Mouse (Mus musculus): ENCODE results near the gene Trp53i11. TPM values are rescaled to one million over a fixed set of nuclear protein-coding genes. Genes with fewer than 3 reads are reported as not detected.
A peak's percentile ranks its signal among the peaks of the same experiment; 100 is the strongest.

The Trp53i11 gene
- polyA plus RNA-seq, 1 experiment from 2014 or later = 171 TPM

DNA sequence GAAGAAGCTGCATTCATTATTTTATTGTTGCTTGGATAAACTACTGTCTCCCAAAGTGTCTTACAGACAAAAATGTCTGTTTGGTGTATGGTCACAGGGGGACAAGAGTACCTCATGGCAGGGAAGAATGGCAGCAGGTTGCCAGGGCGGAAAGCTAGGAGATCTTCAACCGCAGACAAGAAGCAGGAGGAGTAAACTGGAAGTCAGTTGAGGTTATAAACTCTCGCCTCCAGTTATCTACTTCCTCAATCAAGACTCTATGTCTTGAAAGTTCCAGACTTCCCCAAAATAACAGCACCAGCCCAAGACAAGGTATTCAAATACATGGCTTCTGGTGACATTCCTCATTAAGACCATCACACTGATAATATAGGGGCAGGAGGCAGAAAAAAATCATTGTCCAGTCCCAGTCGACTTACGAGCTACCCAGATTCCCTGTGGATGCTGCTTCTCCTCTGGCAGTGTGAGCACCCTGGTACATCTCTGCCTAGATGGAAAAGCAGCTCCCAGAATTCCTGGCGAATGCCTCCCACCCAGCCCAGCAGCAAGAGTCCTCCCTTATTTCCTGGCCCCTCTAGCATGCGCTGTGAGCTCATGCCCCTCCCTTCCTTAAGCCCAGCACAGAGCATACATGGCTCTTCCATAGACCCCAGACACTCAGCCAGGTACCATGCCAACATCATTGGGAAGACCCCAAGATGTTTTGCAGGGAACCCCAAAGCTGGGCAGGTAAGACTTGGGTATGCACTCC lies 25.3 kb upstream of the Trp53i11 start:
- Histone ChIP-seq H3K36me3 (no peaks in the 10 kb centered on the region), H3K9me3 (replicated peaks) (no peaks in the 10 kb centered on the region), H3K27me3 (ENCODE audit: low read depth, poor library complexity, severe bottlenecking) (no peaks in the 10 kb centered on the region), H3K4me1 (peaks cover 25% of the 10 kb centered on the region), H3K27ac (replicated peaks) (no peak overlapping the region), H3K4me3 (no peak overlapping the region)
- no peak for DNase-seq (ENCODE audit: low spot score)
- WGBS = 90% methylated on average over 7 of the region's 7 CpGs

DNA sequence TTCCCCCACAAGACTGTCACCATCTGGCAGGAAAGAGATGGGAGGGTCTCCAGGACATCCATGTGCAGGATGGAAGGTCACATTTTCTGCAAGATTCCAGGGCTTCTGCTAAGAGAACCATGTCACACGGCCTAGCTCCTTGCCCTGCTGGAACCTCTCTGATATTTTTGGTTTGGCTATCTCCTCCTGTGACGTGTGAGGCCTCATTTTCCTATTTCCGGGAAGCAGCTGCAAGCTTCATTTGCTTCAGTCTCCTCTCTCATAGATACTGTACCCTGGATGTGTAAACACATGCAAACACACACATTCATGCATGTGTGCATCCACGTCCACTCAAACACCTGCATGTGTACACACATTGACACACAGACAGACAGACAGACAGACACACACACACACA lies 24.6 kb upstream of the Trp53i11 start:
- no peak overlapping the region for H3K27ac ChIP-seq (replicated peaks)
- H3K9me3 ChIP-seq (replicated peaks) = no peaks in the 10 kb centered on the region
- peaks cover 25% of the 10 kb centered on the region for H3K4me1 ChIP-seq
- H3K4me3 ChIP-seq = no peak overlapping the region
- H3K27me3 ChIP-seq (ENCODE audit: low read depth, poor library complexity, severe bottlenecking) = no peaks in the 10 kb centered on the region
- no peak for DNase-seq (ENCODE audit: low spot score)
- 80% methylated on average over 4 of the region's 4 CpGs for WGBS
- H3K36me3 ChIP-seq = no peaks in the 10 kb centered on the region

DNA sequence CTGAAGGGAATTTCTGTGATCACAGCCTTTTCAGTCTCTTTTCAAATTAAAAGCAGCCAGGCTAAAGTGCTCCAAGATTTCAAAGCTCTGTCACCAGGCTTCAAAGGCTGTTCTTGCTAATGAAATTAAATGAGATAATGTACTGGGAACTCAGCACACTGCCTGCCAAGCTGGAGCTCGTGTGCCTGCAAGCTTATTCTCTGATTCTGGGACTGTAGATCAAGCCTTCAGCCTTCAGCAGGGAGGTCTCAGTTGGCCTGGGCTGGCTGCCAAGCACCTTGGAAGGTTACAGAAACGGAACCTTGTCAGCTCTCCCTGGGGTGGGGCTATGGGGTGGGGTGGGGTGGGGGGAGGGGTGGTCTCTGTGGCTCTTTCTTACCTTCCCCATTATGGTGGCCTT lies 24.0 kb upstream of the Trp53i11 start:
- Histone ChIP-seq H3K9me3 (replicated peaks) (no peaks in the 10 kb centered on the region), H3K4me3 (no peak overlapping the region), H3K27ac (replicated peaks) (no peak overlapping the region), H3K27me3 (ENCODE audit: low read depth, poor library complexity, severe bottlenecking) (no peaks in the 10 kb centered on the region), H3K36me3 (no peaks in the 10 kb centered on the region), H3K4me1 (peaks cover 25% of the 10 kb centered on the region)
- 54% methylated on average over 2 of the region's 2 CpGs for WGBS
- no peak for DNase-seq (ENCODE audit: low spot score)

DNA sequence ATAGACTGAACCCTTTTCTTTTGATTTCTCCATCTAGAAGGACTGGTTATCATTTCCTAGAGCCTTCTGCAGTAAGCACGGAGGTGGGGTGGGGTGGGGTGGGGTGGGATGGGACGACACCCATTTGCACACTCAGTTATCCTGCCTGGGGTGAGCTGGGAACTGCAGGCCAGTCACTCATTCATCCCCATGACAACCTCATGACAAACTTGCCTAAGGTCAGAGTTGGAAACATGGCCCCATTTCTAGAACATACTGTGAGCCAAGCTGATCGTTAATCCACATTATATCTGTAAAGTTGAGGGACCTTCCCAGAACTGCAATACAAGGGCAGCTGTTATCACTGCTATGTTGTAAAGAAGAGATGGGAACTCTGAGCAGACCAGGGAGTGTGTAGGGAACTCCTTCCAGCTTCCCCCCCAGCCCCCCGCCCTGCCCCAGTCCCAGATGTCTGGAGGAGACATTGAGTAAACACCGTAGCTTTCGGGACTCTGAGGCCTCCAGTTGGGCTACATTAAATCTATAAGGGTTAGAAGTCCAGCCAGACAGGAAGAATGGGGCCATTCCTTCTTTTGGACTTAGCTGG lies 23.5 kb upstream of the Trp53i11 start:
- no peak overlapping the region for H3K27ac ChIP-seq (replicated peaks)
- no peaks in the 10 kb centered on the region for H3K9me3 ChIP-seq (replicated peaks)
- 92% methylated on average over 6 of the region's 6 CpGs for WGBS
- DNase-seq (ENCODE audit: low spot score) = no peak
- no peak overlapping the region for H3K4me3 ChIP-seq
- no peaks in the 10 kb centered on the region for H3K36me3 ChIP-seq
- no peaks in the 10 kb centered on the region for H3K27me3 ChIP-seq (ENCODE audit: low read depth, poor library complexity, severe bottlenecking)
- peaks cover 25% of the 10 kb centered on the region for H3K4me1 ChIP-seq

DNA sequence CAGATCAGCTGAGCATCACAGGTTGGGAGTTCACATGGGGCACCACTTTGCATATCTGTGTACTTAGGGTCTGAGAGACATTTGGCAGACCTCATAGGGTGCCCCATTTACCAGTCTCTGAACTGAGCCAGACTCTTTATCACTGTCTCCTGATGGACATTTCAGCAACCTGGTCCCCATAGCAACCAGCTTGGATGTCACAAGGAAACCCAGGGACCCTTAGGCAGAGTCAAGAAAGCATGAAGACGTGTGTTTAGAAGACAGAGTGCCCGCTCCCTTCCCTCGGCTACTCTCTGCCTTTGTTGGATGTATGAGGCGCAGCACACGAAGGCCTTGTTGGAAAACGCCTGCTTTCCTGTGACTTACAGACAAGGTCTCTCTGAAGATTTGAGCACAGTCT lies 21.1 kb upstream of the Trp53i11 start:
- Histone ChIP-seq H3K4me3 (no peak overlapping the region), H3K27ac (replicated peaks) (0 out of 2 replicates have a peak overlapping the region, but pooled peaks have one; percentile 38), H3K4me1 (peaks cover 22% of the 10 kb centered on the region), H3K9me3 (replicated peaks) (no peaks in the 10 kb centered on the region), H3K36me3 (no peaks in the 10 kb centered on the region), H3K27me3 (ENCODE audit: low read depth, poor library complexity, severe bottlenecking) (peaks cover 13% of the 10 kb centered on the region)
- WGBS = 81% methylated on average over 6 of the region's 6 CpGs
- DNase-seq (ENCODE audit: low spot score) = no peak

DNA sequence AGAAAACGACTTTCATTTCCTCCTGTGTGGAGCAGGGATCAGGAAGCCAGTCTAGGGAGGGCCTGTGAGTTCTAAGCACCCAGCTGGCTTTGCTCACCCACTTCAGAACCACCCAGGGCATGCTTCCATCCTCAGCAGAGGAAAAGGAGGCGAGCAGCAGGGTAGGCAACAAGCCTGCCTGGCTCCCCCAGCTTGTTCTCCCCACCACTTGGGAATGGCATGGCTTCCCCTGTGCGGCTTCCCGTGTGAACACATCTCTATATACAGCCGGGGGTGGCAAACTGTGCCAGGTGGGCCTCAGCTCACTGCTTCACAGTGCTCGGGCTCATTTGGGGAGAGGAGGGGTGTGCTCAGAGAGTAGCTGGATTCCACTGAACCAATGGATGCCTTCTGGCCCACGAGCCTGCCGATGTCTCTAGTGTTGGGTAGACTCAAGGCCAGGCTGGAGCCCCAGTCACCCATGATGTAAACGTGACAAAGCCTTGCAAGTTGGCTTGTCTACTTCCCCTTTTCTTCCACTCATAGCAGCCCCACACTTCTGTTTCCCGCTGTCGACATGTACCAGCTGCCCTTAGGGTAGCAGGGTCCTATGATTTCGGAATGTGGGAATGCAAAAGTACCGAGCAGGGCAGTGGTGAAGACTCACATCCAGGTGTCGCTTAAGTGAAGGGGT lies 20.5 kb upstream of the Trp53i11 start:
- peaks cover 28% of the 10 kb centered on the region for H3K4me1 ChIP-seq
- H3K27me3 ChIP-seq (ENCODE audit: low read depth, poor library complexity, severe bottlenecking) = peaks cover 18% of the 10 kb centered on the region
- WGBS = 86% methylated on average over 14 of the region's 14 CpGs
- no peaks in the 10 kb centered on the region for H3K9me3 ChIP-seq (replicated peaks)
- 0 out of 2 replicates have a peak overlapping the region, but pooled peaks have one; percentile 38 for H3K27ac ChIP-seq (replicated peaks)
- no peaks in the 10 kb centered on the region for H3K36me3 ChIP-seq
- H3K4me3 ChIP-seq = no peak overlapping the region
- no peak for DNase-seq (ENCODE audit: low spot score)

DNA sequence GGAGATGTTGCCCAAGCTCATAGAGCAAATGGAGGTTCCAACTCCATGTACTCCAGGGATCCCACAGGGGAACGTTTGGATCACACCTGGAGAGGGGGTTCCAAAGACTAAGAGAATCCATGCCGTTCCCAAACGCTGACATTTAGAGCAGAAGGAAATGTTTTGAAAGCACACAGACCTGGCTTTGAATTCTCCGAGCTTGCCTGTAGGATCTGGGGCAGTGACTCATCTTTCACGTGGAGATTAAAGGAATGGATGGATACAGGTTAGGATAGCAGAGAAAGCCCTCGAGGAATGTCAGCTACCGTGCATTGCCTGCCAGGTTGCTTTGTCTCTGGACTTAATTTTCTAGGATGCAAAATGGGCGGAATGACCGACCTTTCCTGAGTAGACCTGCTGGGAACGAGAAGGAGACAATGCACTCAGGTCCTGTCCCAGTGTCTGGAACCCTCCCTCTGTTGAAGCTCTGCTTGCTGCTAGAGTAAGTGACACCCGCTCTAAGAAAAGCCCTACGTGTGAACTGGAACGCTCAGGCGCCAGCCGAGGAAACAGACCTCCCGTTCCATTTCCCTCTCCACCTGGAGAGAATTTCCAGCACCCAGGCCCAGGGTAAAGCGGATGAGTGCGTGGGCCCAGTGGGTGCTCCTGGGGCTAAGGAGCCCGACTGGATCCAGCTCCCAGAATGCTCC lies 17.0 kb upstream of the Trp53i11 start:
- DNase-seq (ENCODE audit: low spot score) = no peak
- Histone ChIP-seq H3K27ac (replicated peaks) (0 out of 2 replicates have a peak overlapping the region, but pooled peaks have one; percentile 52), H3K4me3 (no peak overlapping the region), H3K27me3 (ENCODE audit: low read depth, poor library complexity, severe bottlenecking) (peaks cover 18% of the 10 kb centered on the region), H3K36me3 (no peaks in the 10 kb centered on the region), H3K9me3 (replicated peaks) (no peaks in the 10 kb centered on the region), H3K4me1 (peaks cover 56% of the 10 kb centered on the region)
- 82% methylated on average over 19 of the region's 19 CpGs for WGBS

DNA sequence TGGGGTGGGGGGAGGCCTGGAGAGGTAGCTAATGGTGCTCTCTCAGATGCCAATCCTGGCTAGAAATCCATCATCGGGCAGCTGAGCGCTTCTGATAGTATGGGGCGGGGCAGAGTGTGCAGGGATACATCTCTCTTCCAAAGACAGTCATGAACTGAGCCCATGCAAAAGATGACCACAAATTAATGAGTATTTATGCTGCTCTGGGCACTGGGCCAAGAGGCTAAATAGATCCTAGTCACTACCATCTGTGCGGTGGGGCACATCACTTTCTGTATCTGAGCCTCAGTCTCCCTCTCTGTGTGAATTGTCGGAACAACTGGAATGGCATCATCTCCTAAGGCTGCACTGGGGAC lies 16.5 kb upstream of the Trp53i11 start:
- peak overlapping the region; percentile 52 for H3K27ac ChIP-seq (replicated peaks)

DNA sequence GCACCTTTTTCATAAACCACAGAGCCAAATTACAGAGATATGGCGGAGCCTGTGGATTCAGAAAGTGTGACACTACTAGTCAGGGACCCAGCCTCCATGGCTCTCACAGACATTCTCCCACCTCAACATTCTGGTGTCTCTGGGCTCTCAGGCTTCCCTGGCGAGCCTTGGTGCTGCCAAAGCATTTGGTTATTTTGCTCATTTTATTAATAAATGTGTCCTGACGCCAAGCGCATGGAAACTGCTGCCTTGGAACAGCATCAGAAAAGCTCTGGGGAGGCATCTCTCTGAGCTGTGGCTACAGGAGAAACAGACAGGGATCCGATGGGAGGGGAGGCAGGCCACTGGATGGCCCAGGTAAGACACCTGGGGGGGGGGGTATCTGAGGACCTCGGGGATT lies 15.4 kb upstream of the Trp53i11 start:
- 89% methylated on average over 6 of the region's 6 CpGs for WGBS
- no peak for DNase-seq (ENCODE audit: low spot score)
- Histone ChIP-seq H3K9me3 (replicated peaks) (no peaks in the 10 kb centered on the region), H3K27ac (replicated peaks) (peak overlapping the region; percentile 75), H3K36me3 (no peaks in the 10 kb centered on the region), H3K4me1 (peaks cover 63% of the 10 kb centered on the region), H3K4me3 (no peak overlapping the region), H3K27me3 (ENCODE audit: low read depth, poor library complexity, severe bottlenecking) (peaks cover 30% of the 10 kb centered on the region)

More for the DNA sequence above, 16.5 kb upstream of the Trp53i11 start:
- Histone ChIP-seq H3K9me3 (replicated peaks) (no peaks in the 10 kb centered on the region), H3K36me3 (no peaks in the 10 kb centered on the region), H3K27me3 (ENCODE audit: low read depth, poor library complexity, severe bottlenecking) (peaks cover 21% of the 10 kb centered on the region), H3K4me1 (peaks cover 62% of the 10 kb centered on the region), H3K4me3 (no peak overlapping the region)
- DNase-seq (ENCODE audit: low spot score) = no peak
- WGBS = 94% methylated on average over 5 of the region's 5 CpGs

DNA sequence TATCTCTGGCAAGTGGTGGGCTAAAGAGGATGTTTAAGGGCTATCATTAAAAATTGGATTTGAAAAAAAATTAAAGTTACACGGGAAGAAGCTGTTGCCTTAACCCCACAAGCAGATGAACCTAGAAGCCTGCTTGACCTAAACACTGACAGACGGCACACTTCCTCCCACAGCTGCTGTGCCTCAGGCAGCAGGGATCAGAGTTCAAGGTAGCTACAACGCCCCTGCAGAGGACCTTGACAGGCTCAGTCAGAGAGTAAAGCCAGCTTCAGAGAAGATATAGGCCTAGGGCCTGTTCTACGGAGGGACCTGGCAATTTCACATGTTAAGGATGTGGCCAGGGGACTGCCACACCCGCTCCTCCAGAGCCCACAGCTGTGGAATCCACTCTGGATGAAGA lies 14.9 kb upstream of the Trp53i11 start:
- Histone ChIP-seq H3K27me3 (ENCODE audit: low read depth, poor library complexity, severe bottlenecking) (peaks cover 30% of the 10 kb centered on the region), H3K27ac (replicated peaks) (peak overlapping the region; percentile 75)

DNA sequence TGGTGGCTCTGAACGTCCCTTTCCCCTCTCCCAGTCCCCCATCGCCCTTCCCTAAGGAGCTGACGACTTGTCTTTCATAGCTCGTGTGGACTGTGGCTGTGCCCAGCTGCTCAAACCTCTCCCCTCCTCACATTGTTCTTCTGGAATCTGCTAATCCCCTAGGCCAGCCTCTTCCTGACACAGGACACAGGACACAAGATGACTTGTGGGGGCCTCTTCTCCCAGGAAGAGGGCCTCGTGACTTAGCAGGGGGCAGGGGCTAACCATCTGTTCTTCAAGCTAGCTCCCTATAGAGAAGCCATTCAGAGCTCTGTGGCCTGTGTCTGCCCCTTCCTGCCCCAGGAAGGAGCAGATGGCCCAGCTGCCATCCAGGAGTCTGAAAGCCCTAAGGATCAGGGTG lies 13.2 kb upstream of the Trp53i11 start:
- DNase-seq (ENCODE audit: low spot score) = peak; percentile 78
- Histone ChIP-seq H3K4me3 (peak overlapping the region; percentile 21; the same call in 1 of the 2 replicates), H3K4me1 (peaks cover 85% of the 10 kb centered on the region), H3K27ac (replicated peaks) (peak overlapping the region; percentile 91), H3K9me3 (replicated peaks) (no peaks in the 10 kb centered on the region), H3K27me3 (ENCODE audit: low read depth, poor library complexity, severe bottlenecking) (peaks cover 47% of the 10 kb centered on the region), H3K36me3 (no peaks in the 10 kb centered on the region)
- 9% methylated on average over 5 of the region's 5 CpGs for WGBS

More for the DNA sequence above, 14.9 kb upstream of the Trp53i11 start:
- Histone ChIP-seq H3K9me3 (replicated peaks) (no peaks in the 10 kb centered on the region), H3K4me1 (peaks cover 68% of the 10 kb centered on the region), H3K4me3 (no peak overlapping the region), H3K36me3 (no peaks in the 10 kb centered on the region)
- 59% methylated on average over 5 of the region's 5 CpGs for WGBS
- DNase-seq (ENCODE audit: low spot score) = no peak

DNA sequence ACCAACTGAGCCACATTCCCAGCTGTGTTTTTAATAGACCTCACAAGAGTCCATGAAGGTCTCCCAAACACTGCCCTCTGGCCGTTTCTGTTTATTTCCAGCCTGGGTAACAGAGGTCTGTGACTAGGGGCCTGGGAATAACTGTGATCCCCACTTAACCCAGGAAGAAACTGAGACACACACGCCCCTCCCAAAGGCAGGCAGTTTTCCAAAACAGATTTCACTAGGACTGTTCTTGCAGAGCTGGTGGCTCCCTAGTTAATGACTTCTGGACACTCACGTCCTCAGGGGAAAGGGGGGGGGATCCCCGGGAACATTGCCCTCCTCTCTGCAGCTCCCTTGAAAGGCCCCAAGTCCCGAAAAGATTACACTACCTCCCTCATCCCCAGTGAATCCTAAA lies 12.1 kb upstream of the Trp53i11 start:
- Histone ChIP-seq H3K27ac (replicated peaks) (peak overlapping the region; percentile 91), H3K9me3 (replicated peaks) (no peaks in the 10 kb centered on the region), H3K36me3 (no peaks in the 10 kb centered on the region), H3K4me1 (peaks cover 97% of the 10 kb centered on the region), H3K27me3 (ENCODE audit: low read depth, poor library complexity, severe bottlenecking) (peaks cover 55% of the 10 kb centered on the region), H3K4me3 (no peak overlapping the region)
- 25% methylated on average over 5 of the region's 5 CpGs for WGBS
- no peak for DNase-seq (ENCODE audit: low spot score)
